Mouse (Mus musculus): ENCODE measurements at regions not wholly inside any gene's neighbourhood (a gene's known extent, or its start where the extent isn't known, plus 50 kb on each side); places are given as distances from the start of the nearest gene placed in this dataset.

GRCm38 (mm10) chr8:50139876-50140275, 1296.1 kb upstream of the Tenm3 start:
- TF ChIP-seq CTCF (conservative IDR thresholded peaks at IDR 0.05; ENCODE audit: insufficient read depth, insufficient read length, low read depth, low read length) = no peak
- no peak for TF ChIP-seq POLR2A (IDR thresholded peaks at IDR 0.05; ENCODE audit: low read depth, low read length)
